Mouse (Mus musculus) G1E (cell line): ENCODE data around the gene Adrm1. TPM values are rescaled to one million over a fixed set of nuclear protein-coding genes. Genes with fewer than 3 reads are reported as not detected.
"Not testable (repeated sequence)": the region's sequence is repeated elsewhere in the genome, so short reads cannot be mapped to it uniquely, and the experiment has no call there.

Experiments used
- ATAC-seq: 2 replicates; pipeline ENCODE4 v1.8.0; 2016; ENCODE audit warnings: mild to moderate bottlenecking; ENCODE audit not compliant: insufficient number of reproducible peaks, poor library complexity, low FRiP score, severe bottlenecking; ENCODE audit errors: extremely low read depth
- DNase-seq: peaks from one replicate; pipeline ENCODE4 v3.0.0; 2012; ENCODE audit warnings: low spot score
- H3K27me3 ChIP-seq: 2 replicates; pipeline ENCODE4 v1.6.1; 2012; ENCODE audit warnings: mild to moderate bottlenecking, low read length, inconsistent platforms; ENCODE audit not compliant: insufficient read depth
- H3K36me3 ChIP-seq: replicated peaks from 2 replicates; pipeline ENCODE3; 2012; ENCODE audit warnings: mild to moderate bottlenecking, inconsistent platforms
- H3K4me1 ChIP-seq: 2 replicates; pipeline ENCODE4 v1.6.1; 2012; ENCODE audit warnings: low read depth, low read length, inconsistent platforms, mixed read lengths; ENCODE audit not compliant: insufficient read depth
- H3K4me3 ChIP-seq: 2 replicates; pipeline ENCODE4 v1.5.1; 2012; ENCODE audit warnings: low read depth, mild to moderate bottlenecking, inconsistent platforms, low read length, moderate library complexity, mixed read lengths
- H3K9me3 ChIP-seq: replicated peaks from 2 replicates; pipeline ENCODE4 v1.6.1; 2012; ENCODE audit warnings: inconsistent platforms
- CTCF ChIP-seq: IDR thresholded peaks from 2 replicates; pipeline ENCODE4 v1.5.1; 2012; ENCODE audit warnings: low read depth, low read length, inconsistent platforms, mixed read lengths
- GATA1 ChIP-seq: IDR thresholded peaks from 2 replicates; pipeline ENCODE4 v1.6.1; 2012; ENCODE audit warnings: borderline replicate concordance, low read length, inconsistent platforms, mixed read lengths
- GATA2 ChIP-seq: IDR thresholded peaks from 2 replicates; pipeline ENCODE4 v1.6.1; 2012; ENCODE audit warnings: low read depth, low read length, inconsistent platforms, borderline replicate concordance
- POLR2AphosphoS5 ChIP-seq: IDR thresholded peaks from 2 replicates; pipeline ENCODE4 v1.6.1; 2012; ENCODE audit warnings: low read depth, low read length, inconsistent platforms; ENCODE audit not compliant: insufficient replicate concordance
- TAL1 ChIP-seq: conservative IDR thresholded peaks from 2 replicates; pipeline ENCODE4 v1.6.1; 2012; ENCODE audit warnings: low read depth, low read length, inconsistent platforms, mixed read lengths
- polyA plus RNA-seq: library from polyadenylated mRNA; stranded (reverse); fragments of >175 nt; gene quantifications from 2 replicates; pipeline ENCODE4 v1.2.3, GENCODE M21; 2012
- total RNA-seq, 2 experiments: library from RNA; stranded (forward) in 1 of 2; stranded (reverse) in 1 of 2; fragments of 200-1000 nt in 1 of 2; fragments of >200 nt in 1 of 2; fragmentation: Nextera tagmentation in 1 of 2; gene quantifications; 2 replicates each; pipeline ENCODE4 v1.2.3; 2014 to 2017

Adrm1 gene
- total and polyA plus RNA-seq, 3 experiments: 66.4 to 554 (median 140) TPM

DNA sequence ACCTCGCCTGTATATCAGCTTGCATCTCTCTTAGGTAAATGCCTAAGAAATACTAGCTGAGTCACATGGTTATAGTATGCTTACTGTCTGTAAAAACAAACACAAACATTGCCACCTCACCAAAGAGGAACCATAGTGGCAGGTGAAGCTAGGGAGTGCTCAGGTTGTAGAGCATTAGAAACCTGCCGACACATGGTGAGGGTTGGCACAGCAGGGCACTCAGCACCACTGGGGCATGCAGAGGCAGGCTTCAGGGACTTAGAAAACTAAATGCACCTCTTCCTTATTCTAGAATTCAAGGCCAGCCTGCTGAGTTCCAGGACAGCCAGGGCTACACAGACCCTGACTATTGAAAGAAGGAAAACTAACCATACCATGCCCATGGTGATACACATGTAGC lies 4.4 kb upstream of the Adrm1 start:
- peaks cover 65% of the 10 kb centered on the region for H3K36me3 ChIP-seq
- no peak for ATAC-seq
- no peak for DNase-seq
- H3K27me3 ChIP-seq: no peaks in the 10 kb centered on the region
- TF ChIP-seq GATA1 (0 out of 2 replicates have a peak, but pooled peaks have one; percentile 44), TAL1 (no peak), GATA2 (no peak)
- no peaks in the 10 kb centered on the region for H3K9me3 ChIP-seq
- peaks cover 11% of the 10 kb centered on the region for H3K4me1 ChIP-seq
- H3K4me3 ChIP-seq: no peak overlapping the region

DNA sequence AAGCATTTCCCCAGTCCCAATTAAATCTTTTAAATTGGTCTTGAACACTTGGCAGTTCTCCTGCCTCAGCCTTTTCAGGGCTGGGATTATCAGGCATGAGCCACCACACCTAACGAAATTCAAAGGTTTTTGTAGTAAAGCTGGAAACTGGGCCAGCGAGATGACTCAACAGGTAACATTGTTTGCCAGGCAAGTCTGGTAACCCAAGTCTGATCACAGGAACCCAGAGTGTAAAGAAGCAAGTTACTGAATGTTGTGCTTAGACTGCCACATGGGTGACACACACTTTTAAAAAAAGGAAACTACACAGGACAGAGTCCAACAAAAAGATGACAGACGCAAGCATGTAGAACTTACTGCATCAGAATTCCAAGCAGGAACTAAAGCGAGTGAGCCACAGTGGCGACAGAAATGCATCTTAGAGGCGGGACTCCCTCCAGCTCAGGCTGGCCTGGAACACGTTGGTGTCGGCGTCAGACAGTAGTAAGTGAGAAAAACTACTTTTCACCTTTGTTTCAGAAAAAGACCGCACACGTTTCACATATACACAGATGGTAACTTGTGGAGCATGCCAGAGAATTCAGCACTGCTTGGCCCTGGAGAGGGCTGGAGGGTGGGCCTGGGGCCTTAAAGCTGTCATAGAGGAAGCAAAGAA lies 1.0 kb upstream of the Adrm1 start:
- Histone ChIP-seq H3K4me3 (peak overlapping the region; percentile 91; the same call in 1 of the 2 replicates), H3K4me1 (peaks cover 42% of the 10 kb centered on the region), H3K36me3 (peaks cover 68% of the 10 kb centered on the region), H3K9me3 (no peaks in the 10 kb centered on the region), H3K27me3 (no peaks in the 10 kb centered on the region)
- DNase-seq (no peak), ATAC-seq (no peak)
- TF ChIP-seq GATA1 (no peak), CTCF (no peak), POLR2AphosphoS5 (no peak), GATA2 (no peak), TAL1 (no peak)

DNA sequence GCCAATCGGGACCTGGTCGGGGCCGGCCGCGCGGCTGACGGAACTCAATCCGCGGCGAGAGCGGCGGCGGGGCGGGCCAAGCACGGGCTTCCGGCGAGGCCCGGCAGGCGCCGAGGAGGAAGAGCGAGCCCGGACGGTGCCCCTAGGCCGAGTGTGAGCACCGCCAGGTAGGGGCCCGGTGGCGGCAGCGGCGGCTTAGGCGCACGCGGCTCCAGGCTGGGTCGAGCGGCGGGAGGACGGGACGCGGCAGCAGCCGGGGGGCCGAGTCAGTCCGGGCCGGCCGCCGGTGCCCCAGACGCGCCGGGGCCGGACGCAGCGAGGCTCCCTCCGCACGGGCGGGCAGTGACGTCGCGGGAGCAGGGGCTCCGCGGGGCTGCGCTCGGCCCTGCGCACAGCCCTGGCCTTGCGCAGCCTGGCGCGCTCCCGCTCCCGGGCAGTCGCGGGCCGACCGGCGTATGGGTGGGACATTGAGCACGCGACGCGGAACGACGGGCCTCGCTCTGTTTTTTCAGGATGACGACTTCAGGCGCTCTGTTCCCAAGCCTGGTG lies 311 bp downstream of the Adrm1 start:
- H3K9me3 ChIP-seq: no peaks in the 10 kb centered on the region
- DNase-seq (peak; percentile 86), ATAC-seq (no peak)
- H3K36me3 ChIP-seq: peaks cover 72% of the 10 kb centered on the region
- H3K27me3 ChIP-seq: no peaks in the 10 kb centered on the region
- H3K4me1 ChIP-seq: peaks cover 50% of the 10 kb centered on the region
- TF ChIP-seq CTCF (no peak), GATA1 (no peak), POLR2AphosphoS5 (no peak), TAL1 (no peak)
- H3K4me3 ChIP-seq: peak overlapping the region; percentile 91

DNA sequence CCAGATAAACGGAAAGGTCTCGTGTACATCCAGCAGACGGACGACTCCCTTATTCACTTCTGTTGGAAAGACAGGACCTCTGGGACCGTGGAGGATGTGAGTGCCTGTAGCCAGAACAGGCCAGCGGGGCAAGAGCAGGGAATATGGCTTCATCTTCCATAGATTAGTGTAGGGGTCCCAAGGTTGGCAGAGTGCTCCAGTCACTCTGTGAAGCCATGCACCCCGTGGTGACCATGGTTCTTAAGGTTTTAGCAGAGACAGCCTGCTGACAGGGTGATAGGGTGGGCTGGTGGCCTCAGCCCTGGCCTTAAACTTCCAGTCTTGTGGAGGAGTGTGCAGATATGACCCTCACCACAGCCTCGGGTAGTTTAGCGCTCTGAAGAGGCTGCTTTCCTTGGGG lies 867 bp downstream of the Adrm1 start:
- TF ChIP-seq TAL1 (no peak), GATA1 (no peak), GATA2 (no peak), POLR2AphosphoS5 (no peak), CTCF (no peak)
- peaks cover 55% of the 10 kb centered on the region for H3K4me1 ChIP-seq
- H3K9me3 ChIP-seq: no peaks in the 10 kb centered on the region
- H3K36me3 ChIP-seq: peaks cover 72% of the 10 kb centered on the region
- no peak for DNase-seq
- H3K27me3 ChIP-seq: no peaks in the 10 kb centered on the region
- no peak for ATAC-seq
- H3K4me3 ChIP-seq: peak overlapping the region; percentile 91

DNA sequence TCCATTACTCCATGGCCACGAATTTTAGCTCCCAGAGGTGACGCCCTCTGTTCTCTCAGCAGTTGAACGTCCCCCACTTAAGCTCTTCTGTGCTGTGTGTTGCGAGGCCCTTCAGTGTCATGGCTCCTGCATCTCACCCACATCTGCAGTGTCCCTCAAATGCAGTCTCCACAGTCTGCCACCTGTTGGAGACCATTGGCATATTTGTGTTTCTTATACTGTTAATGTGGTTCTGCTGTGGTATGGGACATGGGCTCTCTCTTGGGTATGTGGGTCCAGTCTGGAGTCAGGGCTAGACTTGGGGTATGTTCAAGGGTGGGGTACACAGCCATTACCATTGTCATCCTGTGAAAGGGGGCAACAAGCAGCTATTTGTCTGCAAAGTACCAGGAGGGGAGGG lies 1.9 kb downstream of the Adrm1 start:
- H3K36me3 ChIP-seq: peaks cover 76% of the 10 kb centered on the region
- H3K27me3 ChIP-seq: no peaks in the 10 kb centered on the region; the same call in 1 of the 2 replicates
- peaks cover 61% of the 10 kb centered on the region for H3K4me1 ChIP-seq
- ATAC-seq (peak; percentile 35), DNase-seq (peak; percentile 58)
- no peak for TF ChIP-seq GATA1
- no peak for TF ChIP-seq GATA2
- peak; percentile 8; the same call in 1 of the 2 replicates for TF ChIP-seq CTCF
- no peak for TF ChIP-seq POLR2AphosphoS5
- TF ChIP-seq TAL1: no peak
- no peaks in the 10 kb centered on the region for H3K9me3 ChIP-seq
- H3K4me3 ChIP-seq: peak overlapping the region; percentile 91

DNA sequence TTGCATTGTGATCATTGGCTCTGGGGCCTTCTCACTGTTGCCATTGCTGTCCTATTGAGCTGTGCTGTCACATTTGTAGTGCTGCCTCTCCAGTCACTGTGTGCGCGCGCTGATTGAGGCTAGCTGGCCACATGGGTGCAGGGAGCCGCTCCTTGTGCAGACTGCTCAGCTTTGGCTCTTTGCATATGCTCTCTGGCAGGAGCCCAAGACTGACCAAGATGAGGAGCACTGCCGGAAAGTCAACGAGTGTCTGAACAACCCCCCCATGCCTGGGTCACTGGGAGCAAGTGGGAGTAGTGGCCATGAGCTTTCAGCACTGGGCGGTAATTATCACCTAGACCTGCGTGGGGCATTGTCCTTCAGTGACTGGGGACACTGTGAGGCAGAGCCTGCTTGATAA lies 2.4 kb downstream of the Adrm1 start:
- ATAC-seq, H3K9me3 ChIP-seq, DNase-seq, H3K27me3 ChIP-seq: not testable (repeated sequence)
- Histone ChIP-seq H3K4me1 (peaks cover 62% of the 10 kb centered on the region), H3K4me3 (peak overlapping the region; percentile 91; the same call in 1 of the 2 replicates), H3K36me3 (peaks cover 79% of the 10 kb centered on the region)

DNA sequence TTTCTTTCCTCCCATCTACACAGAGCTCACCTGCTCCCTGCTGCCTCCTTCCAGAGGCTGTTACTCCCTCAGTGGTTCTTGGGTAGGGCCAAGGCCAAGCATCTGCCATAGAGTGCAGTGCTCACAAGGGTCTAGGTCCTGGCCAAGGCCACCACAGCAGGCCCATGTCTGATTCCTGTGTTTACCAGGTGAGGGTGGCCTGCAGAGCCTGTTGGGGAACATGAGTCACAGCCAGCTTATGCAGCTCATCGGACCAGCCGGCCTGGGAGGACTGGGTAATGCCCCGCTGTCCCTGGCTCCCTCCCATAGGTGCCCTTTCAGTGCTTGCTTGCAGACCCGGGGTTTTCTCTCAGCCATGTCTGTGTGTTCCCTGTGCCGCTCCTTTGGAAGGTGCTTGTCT lies 2.8 kb downstream of the Adrm1 start:
- TF ChIP-seq GATA1 (no peak), POLR2AphosphoS5 (no peak), GATA2 (no peak), CTCF (no peak), TAL1 (no peak)
- ATAC-seq (no peak), DNase-seq (no peak)
- H3K9me3 ChIP-seq: no peaks in the 10 kb centered on the region
- H3K4me1 ChIP-seq: peaks cover 62% of the 10 kb centered on the region
- no peaks in the 10 kb centered on the region; the same call in 1 of the 2 replicates for H3K27me3 ChIP-seq
- peak overlapping the region; percentile 21; the same call in 1 of the 2 replicates for H3K4me3 ChIP-seq
- peaks cover 80% of the 10 kb centered on the region for H3K36me3 ChIP-seq
